Mouse (Mus musculus) adrenal gland, postnatal 14 days (tissue): Measurements from ENCODE around the gene 4933421I07Rik. TPM values are rescaled to one million over a fixed set of nuclear protein-coding genes. Genes with fewer than 3 reads are reported as not detected.
A peak's percentile ranks its signal among the peaks of the same experiment; 100 is the strongest.

ENCODE experiments used
- DNase-seq: peaks from one replicate; pipeline ENCODE4 v3.0.0; 2021; ENCODE audit warnings: mixed read lengths
- long read RNA-seq, 2 experiments: library from polyadenylated mRNA; stranded (forward); transcript quantifications; one replicate each; pipeline ENCODE4 v2.0.0; 2021
- total RNA-seq: library from RNA; stranded (reverse); gene quantifications from 2 replicates; pipeline ENCODE4 v1.2.3, GENCODE M21; 2021

The 4933421I07Rik gene
- not detected in 2 replicates for total RNA-seq
- long read RNA-seq, experiment 1: 0 reads
- long read RNA-seq, experiment 2: 0 reads

DNA sequence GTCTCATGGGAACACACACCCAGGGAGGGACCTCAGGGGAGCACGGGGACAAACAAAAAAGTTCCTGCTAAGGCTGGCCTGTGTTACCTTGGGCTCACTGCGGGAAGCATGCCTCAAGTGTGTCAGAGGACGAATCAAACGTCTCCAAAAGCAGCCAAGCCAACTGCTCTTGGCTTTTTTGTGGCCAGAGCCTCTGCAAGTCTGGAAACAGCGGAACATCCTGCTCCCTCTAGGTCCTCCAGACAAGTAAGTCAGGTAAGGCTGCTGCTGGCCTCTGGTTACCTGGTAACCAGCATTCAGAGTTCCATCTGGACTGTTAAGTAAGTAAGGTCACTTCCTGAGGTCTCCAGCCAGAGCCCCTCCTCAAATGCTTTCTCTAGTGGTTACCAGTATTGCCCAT is at the start of gene 4933421I07Rik:
4933421I07Rik (minus strand) TSS at position 271 of the 400 bp plus-strand sequence.
- no peak for DNase-seq

DNA sequence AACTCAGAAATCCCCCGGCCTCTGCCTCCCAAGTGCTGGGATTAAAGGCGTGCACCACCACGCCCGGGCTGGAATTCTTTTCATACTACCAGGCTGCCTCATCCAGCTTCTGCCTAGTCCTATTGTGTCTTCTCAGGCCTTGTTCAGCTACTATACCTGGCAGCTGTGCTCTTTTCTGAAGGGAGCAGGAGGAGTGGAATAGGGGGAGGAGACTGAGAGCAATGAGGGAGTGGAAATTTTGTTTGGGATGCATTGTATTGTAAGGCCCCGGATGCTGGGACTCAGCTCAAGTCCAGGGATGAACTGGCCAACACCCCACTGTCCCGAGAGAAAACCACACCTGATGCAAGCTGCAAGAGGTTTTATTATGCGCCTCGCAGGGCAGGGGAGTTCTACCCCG is 49.4 kb upstream of the 4933421I07Rik start:
- no peak for DNase-seq

DNA sequence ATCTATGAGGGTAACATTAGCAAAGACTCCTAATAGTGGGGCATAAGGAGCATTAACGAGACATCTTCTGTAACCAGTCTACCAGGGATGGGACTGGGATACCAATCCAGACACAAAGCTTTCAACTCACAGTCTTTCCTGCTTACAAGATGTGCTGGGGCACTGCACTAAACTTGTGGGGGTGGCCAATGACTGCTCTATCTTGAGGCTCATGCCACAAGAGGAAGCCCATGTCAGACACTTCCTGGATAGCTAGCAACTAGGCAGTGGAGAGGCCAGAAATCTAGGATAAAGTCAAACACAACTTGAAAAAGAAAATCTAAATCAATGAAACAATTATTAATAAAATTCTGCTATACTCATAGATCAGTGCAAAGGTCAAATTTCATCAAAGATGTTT is 48.3 kb upstream of the 4933421I07Rik start:
- no peak for DNase-seq

DNA sequence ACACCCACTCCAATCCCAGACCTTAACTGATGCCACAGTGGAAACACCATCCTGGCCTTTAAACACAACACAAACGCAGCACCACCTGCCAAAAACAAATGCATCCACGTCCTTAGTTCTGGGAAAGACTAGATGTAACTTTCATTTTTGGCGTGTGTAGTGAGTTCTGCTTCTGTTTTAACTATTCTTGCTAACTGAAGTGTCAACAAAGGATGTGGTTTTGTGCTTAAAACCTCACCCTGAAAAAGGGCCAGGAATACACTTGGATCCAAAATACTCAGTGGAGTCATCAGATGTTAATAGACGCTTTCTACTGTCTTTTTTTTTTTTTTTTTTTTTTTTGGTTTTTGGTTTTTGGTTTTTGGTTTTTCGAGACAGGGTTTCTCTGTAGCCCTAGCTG is 42.9 kb upstream of the 4933421I07Rik start:
- no peak for DNase-seq

DNA sequence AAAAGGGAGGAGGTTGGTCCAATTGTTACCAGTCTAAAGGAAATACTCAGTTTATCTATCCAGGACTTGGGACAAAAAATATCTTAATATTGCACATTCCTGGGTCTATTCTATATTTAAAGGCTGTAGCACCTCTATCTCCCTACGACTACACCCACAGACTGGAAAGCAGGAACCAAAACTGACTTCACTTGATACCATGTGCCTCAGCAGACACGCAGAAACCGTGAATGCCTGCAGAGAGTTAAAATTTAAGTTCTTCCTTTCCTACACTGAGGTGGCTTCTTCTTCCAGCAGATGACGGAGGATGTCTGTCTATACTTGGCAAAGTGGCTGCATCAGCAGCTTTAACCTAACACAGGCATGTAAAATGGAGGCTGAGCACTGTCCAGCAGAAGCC is 42.4 kb upstream of the 4933421I07Rik start:
- DNase-seq: no peak

DNA sequence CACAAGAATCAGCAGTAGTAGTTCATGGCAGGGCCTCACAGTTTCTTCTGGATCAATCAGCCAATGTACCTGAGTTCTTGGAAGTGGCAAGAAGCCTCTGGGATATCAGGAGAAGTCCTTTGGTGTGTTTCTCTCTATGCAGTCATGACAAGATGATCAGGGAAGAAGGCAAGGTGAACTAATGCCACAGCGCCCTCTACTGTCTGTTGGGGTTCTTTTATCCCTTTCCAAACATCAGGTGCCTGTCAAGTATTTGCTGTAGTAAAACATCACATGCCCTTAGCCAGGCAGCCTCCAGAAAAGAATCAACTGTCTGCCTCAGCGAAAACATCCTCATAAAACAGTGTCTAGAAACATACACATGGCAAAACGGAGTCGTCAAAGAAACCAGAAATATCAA is 6.7 kb upstream of the 4933421I07Rik start:
- no peak for DNase-seq

DNA sequence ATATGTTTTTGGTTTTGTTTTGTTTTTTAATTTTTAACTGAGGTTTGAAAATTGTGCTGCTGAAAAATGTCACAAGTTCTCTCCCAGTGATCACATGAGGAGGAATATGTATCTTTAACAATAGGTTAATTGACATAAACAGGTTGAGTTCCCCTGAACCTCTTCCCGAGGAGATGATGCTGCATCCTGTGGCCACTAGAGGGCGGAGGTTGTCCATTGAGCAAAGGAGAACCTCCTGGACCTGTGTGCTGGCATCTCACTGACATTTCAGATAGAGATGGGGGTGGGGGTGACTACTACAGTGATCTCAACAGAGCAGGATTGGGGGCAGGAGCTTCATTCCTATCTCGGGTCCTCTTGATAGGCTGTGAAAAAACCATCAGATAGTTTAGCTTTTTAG is 2.7 kb upstream of the 4933421I07Rik start:
- DNase-seq: peak; percentile 40

DNA sequence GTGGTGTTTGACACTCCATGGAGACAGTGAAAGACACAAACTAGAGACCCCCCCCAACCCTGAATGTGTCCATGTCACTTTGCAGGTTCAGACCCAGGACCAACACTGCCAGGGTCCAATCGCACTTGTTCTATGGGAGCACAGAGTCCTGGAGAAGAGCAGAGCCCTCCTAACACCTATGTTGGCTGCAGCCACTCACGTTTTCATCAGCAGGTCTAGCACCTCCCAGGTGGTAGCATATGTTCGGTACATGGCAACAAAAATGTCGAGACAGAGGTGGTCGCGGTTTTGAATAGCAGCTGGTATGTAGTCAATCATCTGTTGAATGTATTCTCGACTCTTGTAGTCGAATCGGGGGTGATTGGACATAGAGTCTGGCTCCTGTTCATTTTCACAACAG is 568 bp downstream of the 4933421I07Rik start:
- no peak for DNase-seq

Other genes with a start within 250 kb of the 4933421I07Rik start
- gene Vmn2r61, start 188.1 kb downstream of the 4933421I07Rik start, total RNA-seq: not detected in 2 replicates
- 15.1 and 15.7 TPM in 2 replicates for gene Zfp141, start 57.6 kb upstream of the 4933421I07Rik start, total RNA-seq
- not detected in 2 replicates for gene Gm21028, start 130.5 kb upstream of the 4933421I07Rik start, total RNA-seq
- gene Zfp977, start 144.4 kb upstream of the 4933421I07Rik start, total RNA-seq: 1.2 and 2.0 TPM in 2 replicates
- 3.7 TPM in 2 replicates for gene Zfp976, start 194.5 kb upstream of the 4933421I07Rik start, total RNA-seq
- 4.6 and 5.3 TPM in 2 replicates for gene Zfp975, start 244.6 kb upstream of the 4933421I07Rik start, total RNA-seq